Mouse (Mus musculus) liver, embryonic 14.5 days (tissue): ENCODE data around the gene Nhlrc4. TPM values are rescaled to one million over a fixed set of nuclear protein-coding genes. Genes with fewer than 3 reads are reported as not detected.

ENCODE experiments used
- ATAC-seq: fragments of 200-750 bp; cut with Nextera tagmentation; 2 replicates; pipeline ENCODE4 v1.8.0; 2017; ENCODE audit warnings: moderate number of reproducible peaks, mild to moderate bottlenecking, moderate library complexity; ENCODE audit not compliant: insufficient read depth
- DNase-seq, 3 experiments: peaks; one replicate each; pipeline ENCODE4 v3.0.0-alpha.2; 2012 to 2013; ENCODE audit warnings: low read depth in 3 of 3, low spot score in 3 of 3
- H3K27ac ChIP-seq: fragments of 300-500 bp; sonication (generic); 2 replicates; pipeline ENCODE4 v1.5.1; 2014; ENCODE audit warnings: moderate library complexity, mild to moderate bottlenecking, control low read depth, inconsistent platforms
- H3K27me3 ChIP-seq: fragments of 300-500 bp; sonication (generic); 2 replicates; pipeline ENCODE4 v1.6.1; 2014; ENCODE audit warnings: mild to moderate bottlenecking, low read length, moderate library complexity; ENCODE audit not compliant: control insufficient read depth, insufficient read depth
- H3K36me3 ChIP-seq: fragments of 300-500 bp; sonication (generic); replicated peaks from 2 replicates; pipeline ENCODE4 v1.6.1; 2014; ENCODE audit warnings: low read depth; ENCODE audit not compliant: control insufficient read depth, insufficient read depth
- H3K4me1 ChIP-seq, 2 experiments: fragments of 200-500 bp in 1 of 2; fragments of 300-500 bp in 1 of 2; sonication (generic) in 1 of 2; replicated peaks; 2 replicates each; pipeline ENCODE4 v1.6.1; 2012 to 2014; ENCODE audit warnings: antibody characterized with exemption in 1 of 2, inconsistent platforms in 1 of 2, low read length in 1 of 2; ENCODE audit not compliant: control insufficient read depth in 2 of 2, insufficient read depth in 2 of 2
- H3K4me2 ChIP-seq: fragments of 300-500 bp; sonication (generic); 2 replicates; pipeline ENCODE4 v1.6.1; 2014; ENCODE audit warnings: low read depth, mild to moderate bottlenecking, control low read depth, moderate library complexity
- H3K4me3 ChIP-seq, 2 experiments: fragments of 200-500 bp in 1 of 2; fragments of 300-500 bp in 1 of 2; sonication (generic) in 1 of 2; 2 replicates each; pipeline ENCODE4 v1.5.1; 2012 to 2014; ENCODE audit warnings: low read depth in 2 of 2, low read length in 2 of 2, mild to moderate bottlenecking in 2 of 2, control low read depth in 1 of 2, inconsistent platforms in 1 of 2, moderate library complexity in 1 of 2; ENCODE audit not compliant: insufficient read depth in 1 of 2
- H3K9ac ChIP-seq: fragments of 300-500 bp; sonication (generic); replicated peaks from 2 replicates; pipeline ENCODE4 v1.6.1; 2014; ENCODE audit warnings: mild to moderate bottlenecking, control low read depth, moderate library complexity
- H3K9me3 ChIP-seq: fragments of 300-500 bp; sonication (generic); 2 replicates; pipeline ENCODE4 v1.6.1; 2016; ENCODE audit warnings: low read length, mixed read lengths; ENCODE audit not compliant: control insufficient read depth
- CTCF ChIP-seq: IDR thresholded peaks from 2 replicates; pipeline ENCODE4 v1.5.1; 2016; ENCODE audit warnings: antibody characterized with exemption, low read depth, control low read depth
- EP300 ChIP-seq: IDR thresholded peaks from 2 replicates; pipeline ENCODE4 v1.6.1; 2016; ENCODE audit warnings: antibody characterized with exemption, low read depth
- WGBS: fragments of 180-500 bp; shearing (Covaris S2); extraction: QIAGEN DNeasy Blood & Tissue Kit; methylation state at CpG from one replicate; pipeline ENCODE4 v1.1.7; 2014; ENCODE audit not compliant: insufficient replicate concordance; 5-methylcytosine and 5-hydroxymethylcytosine counted together
- polyA plus RNA-seq, 2 experiments: library from polyadenylated mRNA; depleted of rRNA in 1 of 2; stranded (reverse) in 1 of 2; unstranded in 1 of 2; fragments of >200 nt; fragmentation: Nextera tagmentation in 1 of 2; extraction: Ambion mirVana in 1 of 2; gene quantifications; 2 replicates each; pipeline versions ENCODE4 v1.2.1 to v1.2.3; 2012 to 2014

Gene Nhlrc4
- polyA plus RNA-seq, 2 experiments: 1.9 to 8.9 TPM

DNA sequence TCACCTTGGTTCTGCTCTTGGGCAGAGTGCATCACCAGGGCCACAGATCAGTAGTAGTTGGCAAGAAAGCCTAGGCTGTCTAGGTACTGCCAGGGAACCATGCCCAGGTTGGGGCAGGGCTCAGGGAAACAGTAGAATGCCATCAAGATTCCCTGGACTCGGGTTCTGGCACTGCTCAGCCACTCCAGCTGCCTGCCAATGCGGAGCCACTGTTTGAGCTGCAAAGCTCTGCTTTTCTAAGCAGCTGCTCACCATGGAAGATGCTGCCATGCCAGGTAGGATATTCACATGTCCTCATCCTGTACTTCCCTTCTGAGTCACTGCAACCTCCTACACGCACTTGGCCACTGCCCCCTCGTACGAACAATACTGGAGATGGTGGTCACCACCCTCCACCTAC, 36.1 kb upstream of the Nhlrc4 start:
- Histone ChIP-seq H3K9ac (no peak overlapping the region), H3K27ac (no peak overlapping the region), H3K4me2 (no peak overlapping the region), H3K36me3 (no peaks in the 10 kb centered on the region), H3K9me3 (no peaks in the 10 kb centered on the region), H3K4me3 (no peak overlapping the region), H3K4me1 (peaks cover 17 to 33% of the 10 kb centered on the region in 2 experiments), H3K27me3 (no peaks in the 10 kb centered on the region)
- 81% methylated on average over 5 of the region's 5 CpGs for WGBS
- TF ChIP-seq CTCF (no peak), EP300 (no peak)
- ATAC-seq (no peak), DNase-seq (no peak)

- H3K9me3 ChIP-seq: no peaks in the 10 kb centered on the region
- H3K27ac ChIP-seq: no peak overlapping the region
- no peaks in the 10 kb centered on the region for H3K36me3 ChIP-seq
- no peak overlapping the region for H3K4me2 ChIP-seq
- H3K9ac ChIP-seq: no peak overlapping the region
- H3K27me3 ChIP-seq: no peaks in the 10 kb centered on the region
- WGBS: 69% methylated on average over 5 of the region's 5 CpGs
- TF ChIP-seq CTCF (no peak), EP300 (no peak)
- DNase-seq (no peak), ATAC-seq (no peak)
- peaks cover 17 to 33% of the 10 kb centered on the region in 2 experiments for H3K4me1 ChIP-seq
- H3K4me3 ChIP-seq: no peak overlapping the region
Observed at GRCm38 (mm10) chr17:25979829-25980738, 35.3 kb upstream of the Nhlrc4 start.

DNA sequence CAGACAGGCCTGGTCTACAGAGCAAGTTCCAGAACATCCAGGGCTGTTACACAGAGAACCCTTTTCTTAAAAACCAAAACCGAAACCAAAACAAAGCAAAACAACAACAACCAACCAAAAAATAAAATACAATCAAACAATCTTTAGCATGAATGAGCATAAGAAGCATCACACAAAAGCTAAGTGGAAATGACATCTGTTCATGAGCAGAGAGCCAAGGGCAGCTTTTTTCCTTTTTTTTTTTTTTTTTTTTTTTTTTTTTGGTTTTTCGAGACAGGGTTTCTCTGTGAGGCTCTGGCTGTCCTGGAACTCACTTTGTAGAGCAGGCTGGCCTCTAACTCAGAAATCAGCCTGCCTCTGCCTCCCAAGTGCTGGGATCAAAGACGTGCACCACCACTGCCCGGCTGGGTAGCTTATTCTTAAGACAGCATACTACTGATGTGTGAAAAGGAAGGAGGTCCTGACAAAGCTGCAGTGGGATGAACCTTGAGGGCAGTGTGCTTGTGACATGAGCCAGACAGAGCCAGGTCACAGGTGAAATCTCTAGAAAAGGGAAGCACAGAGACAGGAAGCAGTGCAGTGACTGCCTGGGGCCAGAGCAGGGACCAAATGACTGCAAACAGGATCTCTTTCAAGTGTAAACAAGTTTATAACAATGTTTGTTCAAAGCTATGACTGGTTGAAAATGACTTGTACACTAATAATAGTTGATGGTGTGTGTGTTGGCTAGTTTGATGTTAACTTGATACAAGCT, 26.4 kb upstream of the Nhlrc4 start:
- ATAC-seq: no peak
- WGBS: 72% methylated on average over 4 of the region's 4 CpGs
- Histone ChIP-seq H3K27me3 (no peaks in the 10 kb centered on the region), H3K4me1 (peaks cover 14 to 15% of the 10 kb centered on the region in 2 experiments), H3K9ac (peak overlapping the region; percentile 18; the same call in 1 of the 2 replicates), H3K27ac (no peak overlapping the region), H3K4me3 (no peak overlapping the region), H3K4me2 (0 out of 2 replicates have a peak overlapping the region, but pooled peaks have one; percentile 1), H3K36me3 (no peaks in the 10 kb centered on the region), H3K9me3 (no peaks in the 10 kb centered on the region)
- DNase-seq: no peak
- TF ChIP-seq CTCF (no peak), EP300 (no peak)

DNA sequence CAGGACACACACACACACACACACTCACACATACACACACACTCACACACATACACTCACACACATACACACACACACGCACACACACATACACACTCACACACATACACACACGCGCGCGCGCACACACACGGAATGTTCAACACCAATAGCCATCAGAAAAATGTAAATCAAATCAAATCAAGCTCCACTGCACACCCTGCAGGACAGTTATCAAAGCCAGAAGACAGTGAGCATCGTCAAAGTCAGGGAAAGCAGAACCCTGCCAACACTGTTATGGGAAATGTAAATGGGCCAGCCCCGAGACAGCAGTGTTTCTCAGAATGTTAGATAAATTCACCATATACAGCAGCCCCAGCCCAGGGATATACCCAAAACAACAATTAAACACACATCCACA, 25.7 kb upstream of the Nhlrc4 start:
- peak overlapping the region; percentile 18; the same call in 1 of the 2 replicates for H3K9ac ChIP-seq
- no peaks in the 10 kb centered on the region for H3K36me3 ChIP-seq
- no peak overlapping the region for H3K4me3 ChIP-seq
- peaks cover 14 to 15% of the 10 kb centered on the region in 2 experiments for H3K4me1 ChIP-seq
- peak overlapping the region; percentile 33; the same call in 1 of the 2 replicates for H3K27ac ChIP-seq
- 0 out of 2 replicates have a peak overlapping the region, but pooled peaks have one; percentile 1 for H3K4me2 ChIP-seq
- 87% methylated on average over 9 of the region's 9 CpGs for WGBS
- no peak for DNase-seq
- H3K9me3 ChIP-seq: no peaks in the 10 kb centered on the region
- TF ChIP-seq EP300 (no peak), CTCF (peak; percentile 49; the same call in 1 of the 2 replicates)
- ATAC-seq: no peak
- no peaks in the 10 kb centered on the region for H3K27me3 ChIP-seq
